Mouse (Mus musculus): ENCODE results near the gene Chrna3.
A peak's percentile ranks its signal among the peaks of the same experiment; 100 is the strongest.

Chrna3 gene

DNA sequence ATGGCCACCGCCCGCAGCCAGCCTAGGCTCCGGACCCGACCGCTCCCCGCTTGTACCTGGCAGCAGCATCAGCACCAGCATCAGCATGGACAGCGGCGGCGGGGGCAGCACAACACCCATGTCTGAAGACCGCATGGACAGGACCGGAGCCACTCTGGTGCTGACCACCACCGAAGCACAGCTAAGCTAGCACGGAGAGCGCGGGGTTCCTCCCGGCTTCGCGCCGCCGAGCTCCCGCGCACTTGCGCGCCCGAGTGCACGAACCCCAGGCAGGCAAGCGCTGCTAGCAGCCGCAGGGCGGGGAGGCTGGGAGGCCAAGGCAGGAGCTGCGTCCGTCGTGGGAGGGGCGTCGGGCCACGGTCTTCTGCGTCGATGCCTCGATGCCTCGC, at the start of gene Chrna3:
Gene Chrna3 (minus strand): TSS at position 288 of the 389 bp plus-strand sequence.
- peak; percentile 11 for DNase-seq

DNA sequence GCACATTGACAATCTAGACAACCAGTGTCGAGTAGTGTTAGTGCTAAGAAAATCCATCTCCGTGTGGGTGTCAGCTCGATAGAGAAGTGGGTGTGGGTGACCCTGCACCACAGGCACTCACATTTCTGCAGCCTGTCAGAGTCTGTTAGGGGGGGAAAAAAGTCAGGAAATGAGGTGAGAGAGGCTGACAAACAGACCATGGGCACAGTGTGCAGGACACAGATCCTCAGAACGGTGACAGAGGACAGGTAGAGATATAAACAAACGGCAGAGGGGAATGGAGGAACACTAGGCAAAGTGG, 41.6 kb upstream of the Chrna3 start:
- no peak for DNase-seq

DNA sequence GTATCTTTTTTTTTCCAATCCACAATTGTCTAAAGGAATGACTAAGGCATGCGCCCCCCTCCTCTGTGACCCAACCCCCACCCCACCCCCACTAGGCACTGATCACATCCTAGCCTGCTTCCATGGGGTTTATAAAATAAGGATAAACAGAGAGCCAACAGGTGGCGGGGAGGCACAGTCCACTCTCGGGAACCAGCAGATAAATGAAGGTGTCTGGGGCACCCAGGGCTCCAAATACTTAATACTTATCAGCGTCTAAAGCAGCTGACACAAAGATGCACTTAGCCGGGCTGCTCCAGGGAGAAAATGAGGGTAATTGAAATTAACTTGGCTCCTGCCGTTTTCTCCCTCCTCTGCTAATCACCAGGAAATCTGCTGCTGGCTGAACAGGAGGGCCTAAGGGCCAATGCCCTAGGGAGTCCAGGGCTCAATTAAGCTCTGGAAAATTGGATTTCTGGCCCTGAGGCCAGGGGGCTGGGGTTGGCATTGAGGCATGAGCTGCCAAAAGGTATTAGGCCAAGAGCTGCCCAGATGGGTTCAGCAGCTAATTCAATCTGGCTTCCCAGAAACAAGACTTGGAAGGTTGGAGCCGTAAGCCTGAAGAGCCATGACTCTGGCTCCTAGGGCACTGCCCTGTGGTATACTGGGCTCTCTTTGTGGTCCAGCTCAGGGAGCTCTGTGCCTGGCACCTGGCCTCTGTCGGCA, 41.0 kb upstream of the Chrna3 start:
- no peak for DNase-seq

DNA sequence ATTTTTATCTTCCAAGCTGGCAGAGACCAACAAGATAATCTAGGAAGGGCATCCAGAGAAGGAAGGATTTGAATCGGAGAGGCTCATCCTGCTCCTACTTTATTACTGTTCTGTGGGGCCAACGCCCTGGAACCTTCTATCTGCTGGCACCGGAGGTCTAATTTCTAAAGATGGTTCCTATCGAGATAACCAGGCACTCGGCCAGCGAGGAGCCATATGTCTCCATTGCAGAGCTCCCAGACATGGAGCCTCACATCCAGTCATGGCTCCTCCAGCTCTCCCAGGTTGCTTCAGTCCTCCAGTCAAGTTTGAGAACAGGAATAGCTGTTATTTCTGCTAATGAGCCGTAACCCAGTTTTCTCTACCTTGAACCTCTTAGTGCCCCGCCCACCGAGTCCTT, 38.9 kb upstream of the Chrna3 start:
- no peak for DNase-seq

DNA sequence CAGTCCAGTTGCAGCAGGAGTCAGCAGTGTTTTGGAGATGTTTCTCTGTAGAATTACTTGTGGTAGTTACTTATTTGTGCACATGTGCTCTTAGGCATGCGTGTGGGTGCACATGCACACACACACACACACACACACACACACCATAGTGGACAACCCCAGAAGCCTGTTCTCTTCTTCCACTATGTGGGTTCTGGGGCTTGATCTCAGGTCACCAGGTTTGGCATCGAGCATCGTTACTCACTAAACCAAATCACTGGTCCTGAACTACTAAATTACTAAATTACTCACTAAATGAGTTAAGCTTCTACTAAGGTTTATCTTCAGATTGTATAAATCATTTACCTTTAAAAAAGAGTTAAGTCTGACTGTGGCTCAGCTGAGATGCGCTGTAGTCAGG, 31.7 kb upstream of the Chrna3 start:
- DNase-seq: peak; percentile 50

DNA sequence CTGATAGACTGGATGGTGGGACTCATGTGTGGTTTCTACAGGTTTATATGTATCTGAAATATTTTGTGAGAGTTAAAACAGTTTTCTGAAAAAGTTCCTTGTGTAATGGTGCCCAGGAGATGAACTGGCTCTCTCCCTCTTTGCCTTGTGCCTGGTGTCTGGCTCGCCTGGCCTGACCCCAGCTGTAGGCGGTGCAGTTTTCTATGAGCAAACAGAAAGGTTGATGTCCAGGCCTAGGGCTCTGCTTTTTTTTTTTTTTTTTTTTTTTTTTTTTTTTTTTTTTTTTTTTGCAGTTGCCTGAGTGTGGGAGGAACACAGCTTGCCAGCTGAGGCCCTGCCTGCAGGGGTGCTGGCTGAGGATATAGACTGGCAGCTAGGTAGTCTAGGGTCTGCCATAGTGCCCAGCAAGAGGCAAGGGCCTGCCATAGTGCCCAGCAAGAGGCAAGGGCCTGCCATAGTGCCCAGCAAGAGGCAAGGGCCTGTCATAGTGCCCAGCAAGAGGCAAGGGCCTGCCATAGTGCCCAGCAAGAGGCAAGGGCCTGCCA, 29.1 kb upstream of the Chrna3 start:
- no peak for DNase-seq

DNA sequence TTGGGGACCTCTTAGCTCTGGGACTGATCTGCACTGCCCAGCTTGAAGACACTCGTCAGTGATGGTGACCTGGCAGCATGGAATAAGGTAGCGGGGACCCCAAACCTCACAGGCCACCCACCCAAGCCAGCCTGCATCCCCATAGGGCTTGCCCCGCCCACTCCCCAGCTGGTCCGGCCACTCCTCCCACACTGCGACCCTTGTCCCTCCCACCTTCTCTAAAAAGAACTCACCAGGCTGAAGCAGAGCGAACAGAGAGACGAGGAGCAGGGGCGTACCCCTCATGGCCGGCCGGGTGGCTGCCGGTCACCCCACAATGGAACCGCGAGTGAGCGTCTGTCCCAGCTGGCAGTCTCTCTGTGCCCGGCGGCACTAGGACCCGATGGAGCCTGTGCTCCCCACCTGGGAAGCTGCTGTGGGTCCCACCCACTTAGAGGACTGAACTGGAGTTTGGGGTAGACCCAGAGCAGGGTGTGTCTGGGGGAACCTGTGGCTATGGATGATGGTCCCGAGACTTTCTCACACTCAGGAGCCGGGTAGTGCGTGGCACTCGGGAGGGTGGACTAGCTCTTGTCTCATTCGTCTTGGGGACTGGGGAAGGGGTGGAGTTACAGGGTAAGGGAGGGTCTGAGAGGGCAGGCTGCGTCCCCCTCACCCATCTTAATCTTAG, 22.0 kb upstream of the Chrna3 start, which contains the start of gene Chrnb4:
Gene Chrnb4 (minus strand): TSS at position 569 of the 670 bp plus-strand sequence.
- DNase-seq: peak; percentile 14

DNA sequence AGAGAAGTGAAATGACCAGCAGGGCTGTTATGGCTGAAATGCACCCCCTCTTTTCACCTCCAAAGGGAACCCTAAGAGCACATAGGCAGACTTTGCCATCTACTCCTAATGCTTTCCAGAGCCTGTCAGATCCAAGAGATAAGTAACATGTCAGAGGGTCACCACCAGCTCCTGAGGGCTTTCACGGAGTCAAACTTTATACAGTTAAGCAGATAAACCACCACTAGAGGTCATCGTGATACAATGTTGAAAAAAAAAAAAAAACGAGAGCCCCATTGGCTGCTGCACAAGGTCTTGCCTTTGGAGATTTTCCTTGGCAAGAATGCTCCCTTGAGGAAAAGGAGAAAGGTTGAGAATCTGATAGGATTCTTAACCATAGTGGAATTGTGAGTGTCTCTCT, 20.4 kb upstream of the Chrna3 start:
- DNase-seq: no peak

DNA sequence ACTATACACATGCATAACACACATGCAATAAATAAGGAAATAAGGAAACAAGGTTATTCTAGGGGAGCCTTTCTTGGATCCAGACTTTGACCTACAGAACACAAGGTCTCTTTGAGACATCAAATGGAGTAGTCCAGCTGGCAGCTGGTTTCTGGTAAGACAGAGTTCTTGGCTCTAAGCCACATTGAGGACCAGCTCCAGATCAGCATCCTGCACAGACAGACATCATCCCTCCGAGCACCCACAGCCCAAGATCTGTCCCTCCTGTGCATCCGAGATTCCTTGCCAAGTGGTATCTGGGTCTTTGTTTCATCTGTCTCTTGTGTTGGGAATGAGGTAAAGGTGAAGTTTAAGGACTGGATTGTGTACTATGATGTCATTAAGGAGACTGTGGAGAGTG, 18.6 kb upstream of the Chrna3 start:
- DNase-seq: no peak

DNA sequence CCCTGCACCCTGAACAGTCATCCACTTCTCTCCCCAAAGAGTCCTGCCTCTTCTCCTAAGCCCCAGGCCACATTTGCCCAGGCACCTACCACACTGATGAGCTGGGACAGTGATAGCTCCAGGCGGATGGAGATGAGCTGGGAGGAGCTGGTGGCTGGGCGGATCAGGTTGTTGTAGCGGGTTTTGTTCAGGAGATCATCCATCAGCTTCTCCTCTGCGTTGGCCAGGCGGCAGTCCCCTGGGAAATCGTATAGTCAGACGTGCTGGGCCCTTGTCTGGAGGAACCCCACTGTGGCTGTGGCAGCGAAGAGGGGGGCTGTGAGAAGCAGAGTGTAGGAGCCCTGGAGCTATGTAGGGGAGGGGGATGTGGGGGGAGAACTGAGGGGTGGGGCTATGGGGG, 17.3 kb upstream of the Chrna3 start:
- DNase-seq: no peak

DNA sequence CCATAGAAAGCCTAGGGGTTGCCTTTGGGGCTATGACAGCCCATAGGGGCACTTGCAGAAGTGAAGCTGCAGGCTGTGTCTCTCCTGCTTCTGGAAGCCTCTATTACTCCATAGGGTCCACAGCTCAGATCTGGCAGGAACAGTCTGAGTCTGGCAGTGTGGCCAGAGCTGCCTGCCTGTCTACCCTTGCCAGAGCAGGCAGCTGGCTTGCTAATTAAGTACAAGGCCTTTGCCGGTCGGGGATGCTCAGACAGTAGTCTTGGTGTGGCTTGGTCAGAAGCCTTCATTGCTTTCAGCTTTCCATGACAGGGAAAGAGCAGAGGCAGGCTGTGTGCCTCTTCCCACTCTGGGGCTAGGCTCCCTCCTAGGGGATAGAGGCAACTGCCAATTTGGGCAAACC, 15.0 kb upstream of the Chrna3 start:
- no peak for DNase-seq

DNA sequence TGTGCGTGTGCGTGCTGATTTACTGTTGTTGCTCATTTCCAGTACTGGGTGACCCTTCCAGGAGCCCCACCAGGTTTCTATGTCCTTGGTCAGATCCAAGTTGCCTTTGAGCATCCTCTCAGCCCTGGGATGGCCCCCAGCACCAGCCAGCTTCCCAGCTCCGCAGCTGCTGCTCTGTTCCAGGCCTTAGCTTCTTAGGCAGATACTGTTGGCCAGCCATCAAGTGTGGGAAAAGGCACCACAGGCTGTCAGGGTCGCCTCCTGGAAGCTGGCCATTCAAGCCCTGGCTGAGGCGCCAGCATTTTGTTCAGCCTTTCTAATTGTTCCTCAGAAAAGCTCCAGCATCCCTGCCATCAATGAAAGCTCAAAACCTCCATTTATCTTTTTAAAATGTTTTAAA, 13.6 kb upstream of the Chrna3 start:
- DNase-seq: no peak

DNA sequence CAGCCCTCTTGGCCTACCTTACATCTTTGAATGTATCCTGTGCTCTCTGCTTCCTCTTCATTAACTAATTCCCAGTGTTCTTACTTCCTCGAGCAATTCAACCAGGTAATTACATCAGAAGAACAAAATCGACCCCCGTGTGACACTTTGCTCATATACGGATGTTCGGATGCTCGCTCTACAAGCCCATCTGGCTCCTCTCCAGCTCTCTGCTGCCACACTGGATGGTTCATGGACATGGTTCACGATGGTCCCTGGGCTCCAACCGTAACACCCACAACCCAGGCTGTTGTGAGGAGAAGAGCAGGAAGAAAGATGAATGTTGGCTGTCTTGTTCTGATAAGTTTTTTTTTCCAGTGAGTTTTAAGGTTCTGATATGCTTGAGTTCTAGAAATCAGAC, 12.6 kb upstream of the Chrna3 start:
- DNase-seq: no peak

DNA sequence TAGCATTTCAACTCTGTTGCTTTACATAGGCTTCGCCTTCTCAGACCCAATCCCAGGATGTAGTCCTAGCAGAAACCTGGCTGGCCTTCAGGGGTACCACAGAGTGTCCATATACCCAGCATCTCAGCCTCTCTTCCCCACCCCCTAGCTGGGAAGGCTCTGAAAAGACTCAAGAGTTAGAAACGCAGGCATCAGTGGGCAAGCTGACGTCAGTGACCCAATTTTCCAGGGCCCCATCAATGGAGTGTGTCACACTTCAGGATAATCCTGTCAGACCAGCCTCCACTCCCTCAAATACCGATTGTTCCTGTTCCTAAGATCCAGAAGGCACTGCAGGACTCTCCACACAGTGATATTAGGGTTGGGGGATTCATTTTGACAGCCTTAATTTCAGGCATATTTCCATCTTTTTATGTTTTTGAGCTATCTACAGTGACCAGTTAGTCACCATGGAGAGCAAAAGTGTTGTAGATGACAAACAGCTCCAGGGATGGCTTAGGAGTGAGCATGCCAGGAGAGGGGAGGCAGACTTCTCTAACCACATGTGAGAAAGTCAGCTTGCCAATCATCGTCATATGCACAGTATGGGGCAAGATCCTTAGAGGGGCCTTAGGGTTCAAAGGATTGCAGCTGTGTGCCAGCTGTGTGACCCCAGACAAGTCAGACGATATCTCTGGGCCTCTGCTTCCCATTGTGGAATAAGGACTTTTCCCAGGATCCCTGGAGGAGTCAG, 5.2 kb upstream of the Chrna3 start:
- DNase-seq: no peak

DNA sequence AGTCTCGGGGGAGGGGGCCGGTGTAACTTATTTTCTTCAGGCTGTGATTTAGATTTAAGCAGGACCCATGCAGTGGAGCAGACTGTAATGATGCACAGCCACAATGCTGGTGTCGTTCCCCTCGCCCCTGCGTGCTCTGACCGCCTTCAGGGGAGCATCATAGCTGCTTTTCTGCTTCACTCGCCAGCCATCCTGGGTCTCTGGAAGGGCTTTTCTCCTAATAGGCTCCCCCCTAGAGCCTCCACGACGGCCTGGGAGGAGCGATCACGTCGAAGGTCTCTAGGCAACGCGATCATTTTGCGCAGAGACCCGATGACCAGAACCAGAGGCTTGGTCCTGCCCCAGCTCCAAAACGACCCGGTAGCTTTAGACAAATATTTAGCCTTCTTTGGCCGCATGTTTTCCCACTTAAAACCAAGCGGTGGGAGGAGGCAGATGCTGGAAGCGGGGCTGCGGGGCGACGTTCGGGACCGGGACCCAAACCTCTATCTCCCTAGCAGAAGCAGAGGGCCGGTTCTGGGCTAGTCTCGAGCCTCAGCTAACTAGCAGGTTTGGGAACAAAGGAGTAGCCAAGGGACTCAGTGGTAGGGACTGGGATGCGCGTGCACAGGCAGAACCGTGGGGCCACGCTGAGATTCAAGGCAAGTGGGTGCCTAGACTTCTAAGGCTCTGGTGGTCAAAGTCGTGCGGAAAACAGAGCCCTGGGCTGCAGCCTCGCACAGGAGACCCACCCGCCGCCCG, 658 bp downstream of the Chrna3 start:
- no peak for DNase-seq

DNA sequence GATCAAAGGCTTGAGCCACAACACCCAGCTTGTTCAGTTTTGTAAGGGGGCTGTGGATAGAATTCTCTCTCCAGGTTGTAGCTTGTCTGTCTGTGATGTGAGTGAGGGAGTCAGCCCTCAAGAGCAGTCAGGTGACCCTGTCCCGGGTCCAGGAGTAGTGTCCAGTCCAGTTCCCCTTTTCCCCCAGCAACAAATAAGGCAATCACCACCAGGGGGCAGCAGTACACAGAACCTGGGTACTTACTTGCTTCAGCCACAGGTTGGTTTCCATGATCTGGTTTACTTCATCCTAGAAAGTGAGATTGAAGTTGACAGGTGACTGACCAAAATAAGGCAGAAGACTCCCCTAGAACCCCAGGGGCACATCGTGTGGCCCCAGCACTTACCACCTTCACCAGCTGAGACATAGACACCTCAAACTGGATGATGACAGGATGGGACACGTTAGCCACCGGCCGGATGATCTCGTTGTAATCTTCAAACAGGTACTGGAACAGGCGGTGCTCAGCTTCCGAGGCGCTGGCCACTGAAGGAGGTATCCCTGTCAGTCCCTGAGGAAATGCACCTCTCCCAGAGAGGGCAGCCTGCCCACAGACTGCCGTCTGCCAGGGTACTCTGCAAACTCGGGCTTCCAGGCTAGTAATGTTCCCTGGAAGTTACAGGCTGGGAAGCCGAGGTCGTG, 2.3 kb downstream of the Chrna3 start:
- peak; percentile 75 for DNase-seq

DNA sequence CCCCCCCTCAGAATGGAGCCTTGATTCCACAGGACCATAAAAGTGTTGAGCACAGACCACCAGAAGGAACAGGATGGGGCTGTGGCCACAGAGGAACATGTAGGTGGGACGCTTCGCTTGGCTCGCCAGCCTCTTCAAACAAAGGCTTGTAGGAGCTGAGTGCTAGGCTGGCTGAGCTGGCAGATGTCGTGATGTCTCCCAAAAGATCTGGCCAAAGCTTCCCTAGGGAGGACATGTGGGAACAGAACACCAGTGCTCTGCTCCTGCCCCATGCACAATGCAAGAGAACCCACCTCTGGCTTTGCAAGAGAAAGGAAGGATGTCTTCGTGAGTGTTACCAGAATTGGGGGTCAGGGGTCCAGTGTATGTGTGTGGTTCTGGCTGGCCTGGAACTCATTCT, 3.0 kb downstream of the Chrna3 start:
- no peak for DNase-seq

DNA sequence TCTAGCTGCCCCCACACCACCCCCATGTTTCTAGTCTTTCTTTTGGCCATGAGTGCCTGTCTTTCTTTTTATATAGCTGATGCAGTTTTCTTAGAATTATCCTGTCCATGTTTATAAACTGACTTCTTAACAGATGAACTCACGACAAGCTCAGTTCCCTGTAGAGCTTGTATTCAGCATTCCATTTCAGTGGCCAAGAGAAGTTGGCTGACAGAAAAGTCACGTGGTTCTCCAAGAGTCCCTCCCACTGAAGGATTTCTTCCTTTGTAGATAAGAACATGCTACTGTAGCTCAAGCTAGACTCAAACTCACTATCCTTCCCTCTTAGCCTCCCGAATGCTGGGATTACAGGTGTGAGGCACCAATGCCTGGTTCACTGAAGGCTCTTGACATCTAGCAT, 9.4 kb downstream of the Chrna3 start:
- DNase-seq: no peak

DNA sequence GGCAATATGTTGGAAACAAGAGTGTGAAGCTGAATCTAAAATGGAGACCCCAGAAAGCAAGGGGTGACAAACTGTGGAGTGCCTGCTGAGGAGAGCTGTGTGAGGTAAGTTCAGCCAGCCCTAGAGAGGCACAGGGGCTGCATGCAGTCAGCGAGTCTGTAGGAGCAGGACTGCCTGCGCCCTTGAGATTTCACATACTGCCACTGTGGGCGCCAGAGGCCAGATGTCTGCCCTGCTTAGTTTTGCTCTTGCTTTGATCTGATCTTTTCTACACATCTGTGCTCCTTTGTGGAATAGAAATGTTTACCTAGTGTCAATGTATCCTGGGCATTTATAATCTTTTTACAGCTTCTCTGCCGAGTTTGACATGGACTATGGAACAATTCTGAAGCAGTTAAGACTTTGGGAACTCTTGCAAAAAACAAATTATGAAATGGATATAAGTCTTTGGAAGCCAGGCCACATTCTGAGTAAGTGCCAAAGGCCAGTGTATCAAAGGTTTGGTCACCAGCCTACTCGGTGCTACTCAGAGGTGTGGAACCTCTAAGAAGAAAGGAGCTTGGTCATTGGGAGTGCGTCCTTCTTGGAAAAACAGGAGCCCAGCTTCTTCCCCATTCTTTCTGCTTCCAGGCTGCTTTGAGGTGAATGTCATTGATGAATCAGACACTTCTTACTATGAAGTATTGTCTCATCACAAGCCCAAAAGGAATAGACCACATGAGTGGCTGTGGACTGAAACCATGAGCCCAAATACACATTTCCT, 15.6 kb downstream of the Chrna3 start:
- DNase-seq: no peak

DNA sequence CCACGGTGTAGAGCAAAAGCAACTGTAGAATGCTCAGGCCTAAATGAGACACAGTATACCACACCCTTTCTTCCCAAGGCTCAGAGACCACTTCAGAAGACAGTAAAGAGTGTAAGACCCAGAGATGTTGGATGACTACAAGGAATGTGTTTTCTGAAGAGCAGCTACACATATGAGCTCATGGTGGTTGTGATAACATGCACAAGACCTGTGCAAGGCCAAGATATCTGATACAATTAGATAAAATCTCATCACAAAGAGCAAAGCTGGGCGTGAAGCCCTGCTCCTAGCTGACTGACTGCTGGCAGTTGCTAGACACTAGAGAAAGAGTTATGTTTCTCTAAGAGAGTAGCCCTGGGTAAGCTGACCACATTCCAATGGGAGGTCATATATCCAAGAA, 16.7 kb downstream of the Chrna3 start:
- DNase-seq: no peak

DNA sequence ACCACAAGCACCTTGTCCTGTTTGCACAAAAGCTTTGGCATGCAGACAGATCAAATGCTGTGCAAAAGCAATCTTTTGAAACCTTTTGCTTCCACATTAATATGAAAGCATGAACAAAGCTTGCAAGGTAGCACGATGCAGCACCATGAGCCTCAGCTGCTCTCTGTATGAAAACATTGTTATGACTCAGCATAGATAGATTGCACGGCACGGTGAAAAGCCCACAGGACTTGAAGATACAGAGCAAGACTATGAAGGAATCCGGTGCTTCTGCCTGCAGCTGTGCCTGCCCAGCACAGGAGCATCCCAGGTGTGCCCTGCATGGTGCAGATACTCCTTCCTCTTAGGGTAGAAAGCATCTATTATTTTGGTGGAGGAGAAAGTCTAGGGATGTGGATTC, 22.8 kb downstream of the Chrna3 start:
- no peak for DNase-seq

DNA sequence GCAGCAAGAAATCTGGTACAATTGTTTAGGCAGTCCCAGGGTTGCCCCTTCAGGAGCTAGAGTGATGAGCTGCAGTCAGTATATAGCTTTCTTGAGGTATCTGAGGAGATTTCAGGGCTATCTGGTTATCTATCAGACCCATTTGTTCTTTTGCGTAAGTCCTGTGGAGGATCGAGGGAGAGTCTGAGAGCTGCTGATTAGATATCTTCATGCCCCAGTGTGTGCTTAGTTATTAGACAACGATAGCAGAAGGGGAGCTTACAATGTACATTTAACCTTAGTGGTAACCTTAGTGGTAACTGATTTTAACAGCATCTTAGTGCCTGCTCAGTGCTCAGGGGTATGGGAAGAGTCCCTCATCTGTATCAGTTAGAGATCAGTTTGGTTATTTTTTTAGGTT, 30.7 kb downstream of the Chrna3 start:
- no peak for DNase-seq

Data from kidney, postnatal 14 days (tissue).